9 mouse cellular contexts compared by ENCODE assay signal in genomic region chr3:103967231-103967630, GRCm38 (mm10). TPM values are rescaled to one million over a fixed set of nuclear protein-coding genes. Genes with fewer than 3 reads are reported as not detected.
DNase-seq lines count a peak whose midpoint lies in the region; ATAC-seq and TF ChIP-seq lines count a peak whose summit lies in the region.
"Had no signal": no experiment of that assay in that cellular context is flagged by ENCODE, and none has a peak within 500 bp of the region (broad histone marks: within the 10 kb centered on the region; RNA-seq: fewer than 3 reads in every experiment).

No protein-coding gene starts in this region.

- H3K27ac ChIP-seq in heart, postnatal 0 days (ENCODE audit: low read depth), result peak overlapping the region; percentile 90
- H3K27ac ChIP-seq in bone marrow macrophage, adult 2 months (ENCODE audit: insufficient read depth, low read depth, low read length), result peak overlapping the region; percentile 82
- peak overlapping the region; percentile 97 for H3K27ac ChIP-seq in hindbrain, embryonic 14.5 days
- H3K27ac ChIP-seq in midbrain, embryonic 14.5 days (replicated peaks; ENCODE audit: low read depth, low read length), result peak overlapping the region; percentile 98

- TF ChIP-seq EP300 in heart, postnatal 0 days (IDR thresholded peaks at IDR 0.05; ENCODE audit: low read depth), result no peak

- H3K36me3 ChIP-seq in heart, postnatal 0 days (replicated peaks; ENCODE audit: control insufficient read depth, insufficient read depth, low read length), result peaks cover 19% of the 10 kb centered on the region
- peaks cover 40% of the 10 kb centered on the region for H3K36me3 ChIP-seq in hindbrain, embryonic 14.5 days (replicated peaks; ENCODE audit: control insufficient read depth, insufficient read depth)
- H3K36me3 ChIP-seq in midbrain, embryonic 14.5 days (ENCODE audit: control insufficient read depth, insufficient read depth, low read length), result peaks cover 23% of the 10 kb centered on the region

- H3K9me3 ChIP-seq in heart, postnatal 0 days (replicated peaks; ENCODE audit: control insufficient read depth, low read length), result no peaks in the 10 kb centered on the region
- H3K9me3 ChIP-seq in hindbrain, embryonic 14.5 days (ENCODE audit: control insufficient read depth, low read length), result no peaks in the 10 kb centered on the region
- H3K9me3 ChIP-seq in midbrain, embryonic 14.5 days (ENCODE audit: control insufficient read depth, low read length), result no peaks in the 10 kb centered on the region

- TF ChIP-seq CTCF in heart, postnatal 0 days (IDR thresholded peaks at IDR 0.05; ENCODE audit: low read depth), result no peak
- no peak for TF ChIP-seq CTCF in bone marrow macrophage, adult 2 months (IDR thresholded peaks at IDR 0.05; ENCODE audit: low read depth, low read length)

- 16% methylated on average over 2 of the region's 2 CpGs for WGBS in heart, postnatal 0 days
- 20% methylated on average over 2 of the region's 2 CpGs for WGBS in hindbrain, embryonic 14.5 days
- 16% methylated on average over 2 of the region's 2 CpGs for WGBS in midbrain, embryonic 14.5 days

- no peak for ATAC-seq in heart, postnatal 0 days (ENCODE audit: insufficient read depth, low read depth)
- no peak for ATAC-seq in hindbrain, embryonic 14.5 days (ENCODE audit: low FRiP score)
- ATAC-seq in midbrain, embryonic 14.5 days (ENCODE audit: low FRiP score, low TSS enrichment), result no peak

- H3K4me2 ChIP-seq in heart, postnatal 0 days (ENCODE audit: low read depth, low read length), result peak overlapping the region; percentile 95
- H3K4me2 ChIP-seq in hindbrain, embryonic 14.5 days (replicated peaks), result peak overlapping the region; percentile 63
- peak overlapping the region; percentile 88 for H3K4me2 ChIP-seq in midbrain, embryonic 14.5 days (ENCODE audit: low read length)

- H3K4me3 ChIP-seq in heart, postnatal 0 days (ENCODE audit: low read depth, low read length), result peak overlapping the region; percentile 84
- H3K4me3 ChIP-seq in bone marrow macrophage, adult 2 months (ENCODE audit: insufficient read depth, low read length), result peak overlapping the region; percentile 90
- H3K4me3 ChIP-seq in hindbrain, embryonic 14.5 days (replicated peaks; ENCODE audit: low read length), result peak overlapping the region; percentile 93
- H3K4me3 ChIP-seq in midbrain, embryonic 14.5 days (replicated peaks; ENCODE audit: low read depth, low read length), result peak overlapping the region; percentile 88

- no peak for TF ChIP-seq POLR2A in bone marrow macrophage, adult 2 months (IDR thresholded peaks at IDR 0.05; ENCODE audit: borderline replicate concordance, low read depth, low read length)

- peak overlapping the region; percentile 66; the same call in 1 of the 2 replicates for H3K9ac ChIP-seq in heart, postnatal 0 days (replicated peaks; ENCODE audit: low read depth, low read length)
- H3K9ac ChIP-seq in hindbrain, embryonic 14.5 days, result peak overlapping the region; percentile 96
- peak overlapping the region; percentile 95 for H3K9ac ChIP-seq in midbrain, embryonic 14.5 days (replicated peaks; ENCODE audit: low read length)

- H3K27me3 ChIP-seq in heart, postnatal 0 days (ENCODE audit: control insufficient read depth, insufficient read depth, low read length), result no peaks in the 10 kb centered on the region
- no peaks in the 10 kb centered on the region for H3K27me3 ChIP-seq in hindbrain, embryonic 14.5 days (ENCODE audit: control insufficient read depth, insufficient read depth, low read length)
- no peaks in the 10 kb centered on the region for H3K27me3 ChIP-seq in midbrain, embryonic 14.5 days (ENCODE audit: control insufficient read depth, insufficient read depth, low read length)

- H3K4me1 ChIP-seq in heart, postnatal 0 days (ENCODE audit: control insufficient read depth, insufficient read depth), result peaks cover 8% of the 10 kb centered on the region; the same call in 1 of the 2 replicates
- no peaks in the 10 kb centered on the region for H3K4me1 ChIP-seq in bone marrow macrophage, adult 2 months (ENCODE audit: control insufficient read depth, insufficient read depth, low read length)
- H3K4me1 ChIP-seq in hindbrain, embryonic 14.5 days (replicated peaks; ENCODE audit: control insufficient read depth, insufficient read depth, low read length), result peaks cover 17% of the 10 kb centered on the region
- H3K4me1 ChIP-seq in midbrain, embryonic 14.5 days (ENCODE audit: control insufficient read depth, insufficient read depth, low read length), result peaks cover 21% of the 10 kb centered on the region

- intact Hi-C loops in heart, postnatal 14 days (cut with DNase I), result no loop called here

- peak; percentile 16 for DNase-seq in heart, postnatal 0 days (ENCODE audit: low spot score)
- no peak for DNase-seq in heart, postnatal 14 days
- peak; percentile 39 for DNase-seq in hindbrain, embryonic 14.5 days (ENCODE audit: low spot score)
- DNase-seq in midbrain, embryonic 14.5 days, result no peak
- no peak for DNase-seq in cerebellum, postnatal 4 days (ENCODE audit: low spot score in 2 of 2)
- no peak for DNase-seq in right cerebral cortex, postnatal 4 days
- DNase-seq in urinary bladder, adult 2 months (ENCODE audit: low spot score), result no peak
- DNase-seq: thymus, adult 18-20 months had no signal

RNA-seq across cellular contexts. Expression of gene Phtf1, which starts 0.7 kb away (rescaled TPM):
- 6.2 and 10.1 TPM in 2 replicates for total RNA-seq in heart, postnatal 0 days (2014; rRNA removed; ENCODE audit: low replicate concordance)
- polyA plus RNA-seq in heart, postnatal 0 days (2015; fragmentation: Nextera tagmentation; extraction: Ambion mirVana), result 6.6 and 7.8 TPM in 2 replicates
- 10 to 100 TPM; 10.1 to 11.2 TPM for total RNA-seq in heart, postnatal 14 days (2021)
- 14.0 and 15.6 TPM in 2 replicates for polyA plus RNA-seq in bone marrow macrophage, adult 2 months (2012; ENCODE audit: insufficient read depth, insufficient read length, missing spikeins)
- polyA plus RNA-seq in hindbrain, embryonic 14.5 days (2014; fragmentation: Nextera tagmentation; extraction: Ambion mirVana), result 33.8 and 36.9 TPM in 2 replicates
- 24.7 and 35.9 TPM in 2 replicates for polyA plus RNA-seq in midbrain, embryonic 14.5 days (2014; fragmentation: Nextera tagmentation; extraction: Ambion mirVana)
- polyA plus RNA-seq in urinary bladder, adult 2 months (2012; rRNA removed), result 12.0 and 13.6 TPM in 2 replicates

RNA-seq across cellular contexts. Expression of gene Rsbn1, which starts 53.3 kb away (rescaled TPM):
- 5.2 and 7.9 TPM in 2 replicates for total RNA-seq in heart, postnatal 0 days (2014; rRNA removed; ENCODE audit: low replicate concordance)
- polyA plus RNA-seq in heart, postnatal 0 days (2015; fragmentation: Nextera tagmentation; extraction: Ambion mirVana), result 4.7 and 4.8 TPM in 2 replicates
- 1 to 10 TPM; 9.8 to 9.9 TPM for total RNA-seq in heart, postnatal 14 days (2021)
- polyA plus RNA-seq in bone marrow macrophage, adult 2 months (2012; ENCODE audit: insufficient read depth, insufficient read length, missing spikeins), result 12.6 and 13.4 TPM in 2 replicates
- 24.6 and 25.0 TPM in 2 replicates for polyA plus RNA-seq in hindbrain, embryonic 14.5 days (2014; fragmentation: Nextera tagmentation; extraction: Ambion mirVana)
- 29.3 and 29.5 TPM in 2 replicates for polyA plus RNA-seq in midbrain, embryonic 14.5 days (2014; fragmentation: Nextera tagmentation; extraction: Ambion mirVana)
- 6.6 and 7.9 TPM in 2 replicates for polyA plus RNA-seq in urinary bladder, adult 2 months (2012; rRNA removed)

Comparison
In these comparisons a context has a peak if more than half of its experiments do, and no peak if none do; other contexts are left out.
1. DNase-seq: peak in heart, postnatal 0 days (single experiment) and hindbrain, embryonic 14.5 days (single experiment); none in heart, postnatal 14 days (0 of 2), midbrain, embryonic 14.5 days (single experiment), cerebellum, postnatal 4 days (0 of 2), right cerebral cortex, postnatal 4 days (single experiment) and urinary bladder, adult 2 months (single experiment).
2. Peak in every context shown above with its lines, with median percentiles within 50 percentile points of each other: H3K27ac ChIP-seq, H3K4me2 ChIP-seq, H3K4me3 ChIP-seq and H3K9ac ChIP-seq.